9 mouse cellular contexts compared by ENCODE assay signal in genomic region chr4:35155132-35155922, GRCm38 (mm10). TPM values are rescaled to one million over a fixed set of nuclear protein-coding genes. Genes with fewer than 3 reads are reported as not detected.
DNase-seq lines count a peak whose midpoint lies in the region; ATAC-seq and TF ChIP-seq lines count a peak whose summit lies in the region.
"Had no signal": no experiment of that assay in that cellular context is flagged by ENCODE, and none has a peak within 500 bp of the region (broad histone marks: within the 10 kb centered on the region; RNA-seq: fewer than 3 reads in every experiment).

No protein-coding gene starts in this region.

- no peak overlapping the region for H3K9ac ChIP-seq in hindbrain, embryonic 14.5 days
- peak overlapping the region; percentile 93 for H3K9ac ChIP-seq in liver, adult 2 months (ENCODE audit: low read depth, low read length)
- H3K9ac ChIP-seq in midbrain, embryonic 16.5 days (ENCODE audit: low read depth, low read length) = no peak overlapping the region

- peak overlapping the region; percentile 99 for H3K4me2 ChIP-seq in hindbrain, embryonic 14.5 days (replicated peaks)
- peak overlapping the region; percentile 100 for H3K4me2 ChIP-seq in midbrain, embryonic 16.5 days (ENCODE audit: low read length)

- peak; percentile 40 for TF ChIP-seq CTCF in left cerebral cortex, adult 2 months (IDR thresholded peaks at IDR 0.05)
- peak; percentile 60 for TF ChIP-seq CTCF in liver, adult 2 months (IDR thresholded peaks at IDR 0.05; ENCODE audit: low read depth, low read length)

- H3K79me2 ChIP-seq in liver, adult 2 months (ENCODE audit: control insufficient read depth, insufficient read depth, low read length) = peaks cover 13% of the 10 kb centered on the region; the same call in 1 of the 2 replicates

- DNase-seq in left cerebral cortex, adult 2 months (ENCODE audit: extremely low spot score in 1 of 2, low spot score in 2 of 2) = no peak
- DNase-seq in left cerebral cortex, adult 18-20 months (ENCODE audit: low spot score in 2 of 2) = no peak
- DNase-seq in embryonic facial prominence, embryonic 10.5 days (ENCODE audit: low spot score) = peak; percentile 64
- DNase-seq in hindbrain, embryonic 14.5 days (ENCODE audit: low spot score) = no peak
- peak; percentile 99 for DNase-seq in liver, adult 2 months (ENCODE audit: extremely low read depth, low read depth, low spot score)
- peak; percentile 51 for DNase-seq in thymus, postnatal 0 days (ENCODE audit: low spot score)
- no peak for DNase-seq in left cerebral cortex, postnatal 36 days (ENCODE audit: low spot score in 2 of 2)

- WGBS in embryonic facial prominence, embryonic 10.5 days = 23% methylated on average over 20 of the region's 20 CpGs
- WGBS in hindbrain, embryonic 14.5 days = 21% methylated on average over 20 of the region's 20 CpGs
- 12% methylated on average over 20 of the region's 20 CpGs for WGBS in liver, adult 2 months
- 25% methylated on average over 20 of the region's 20 CpGs for WGBS in midbrain, embryonic 16.5 days

- H3K36me3 ChIP-seq in embryonic facial prominence, embryonic 10.5 days (replicated peaks) = no peaks in the 10 kb centered on the region
- H3K36me3 ChIP-seq in hindbrain, embryonic 14.5 days (replicated peaks; ENCODE audit: control insufficient read depth, insufficient read depth) = no peaks in the 10 kb centered on the region
- H3K36me3 ChIP-seq in liver, adult 2 months (ENCODE audit: control insufficient read depth, insufficient read depth, low read length) = no peaks in the 10 kb centered on the region
- no peaks in the 10 kb centered on the region for H3K36me3 ChIP-seq in midbrain, embryonic 16.5 days (ENCODE audit: control insufficient read depth, insufficient read depth, low read length)

- no peak for TF ChIP-seq POLR2A in liver, adult 2 months (IDR thresholded peaks at IDR 0.05; ENCODE audit: extremely low read depth, insufficient read depth, low read length)

- intact Hi-C loops in left cerebral cortex, adult 2 months (cut with DNase I) = no loop called here
- intact Hi-C loops in left cerebral cortex, postnatal 36 days (cut with DNase I) = loop anchor here (5.0 kb wide), 1 partner anchor 37 kb away; no protein-coding TSS in a partner anchor

- peaks cover 6% of the 10 kb centered on the region; the same call in 1 of the 2 replicates for H3K27me3 ChIP-seq in embryonic facial prominence, embryonic 10.5 days (replicated peaks; ENCODE audit: low read depth, poor library complexity, severe bottlenecking)
- peaks cover 14% of the 10 kb centered on the region; the same call in 1 of the 2 replicates for H3K27me3 ChIP-seq in hindbrain, embryonic 14.5 days (ENCODE audit: control insufficient read depth, insufficient read depth, low read length)
- no peaks in the 10 kb centered on the region for H3K27me3 ChIP-seq in liver, adult 2 months (ENCODE audit: control insufficient read depth, insufficient read depth, low read length)
- H3K27me3 ChIP-seq in midbrain, embryonic 16.5 days (ENCODE audit: control insufficient read depth, insufficient read depth, low read depth, low read length) = no peaks in the 10 kb centered on the region; the same call in none of the 2 replicates

- peaks cover 19% of the 10 kb centered on the region for H3K4me1 ChIP-seq in embryonic facial prominence, embryonic 10.5 days
- H3K4me1 ChIP-seq in hindbrain, embryonic 14.5 days (replicated peaks; ENCODE audit: control insufficient read depth, insufficient read depth, low read length) = peaks cover 6% of the 10 kb centered on the region; the same call in 1 of the 2 replicates
- peaks cover 7% of the 10 kb centered on the region; the same call in 1 of the 2 replicates for H3K4me1 ChIP-seq in liver, adult 2 months (ENCODE audit: control insufficient read depth, insufficient read depth, low read length)
- H3K4me1 ChIP-seq in midbrain, embryonic 16.5 days (ENCODE audit: control insufficient read depth, insufficient read depth, low read length) = peaks cover 9% of the 10 kb centered on the region; the same call in 1 of the 2 replicates

- no peak for ATAC-seq in hindbrain, embryonic 14.5 days (ENCODE audit: low FRiP score)
- ATAC-seq in midbrain, embryonic 16.5 days = no peak

- H3K9me3 ChIP-seq in embryonic facial prominence, embryonic 10.5 days = no peaks in the 10 kb centered on the region
- no peaks in the 10 kb centered on the region for H3K9me3 ChIP-seq in hindbrain, embryonic 14.5 days (ENCODE audit: control insufficient read depth, low read length)
- no peaks in the 10 kb centered on the region for H3K9me3 ChIP-seq in midbrain, embryonic 16.5 days (replicated peaks; ENCODE audit: control insufficient read depth, low read length, poor library complexity, severe bottlenecking)

- H3K4me3 ChIP-seq in left cerebral cortex, adult 2 months = peak overlapping the region; percentile 68
- peak overlapping the region; percentile 73 for H3K4me3 ChIP-seq in embryonic facial prominence, embryonic 10.5 days
- peak overlapping the region; percentile 54 for H3K4me3 ChIP-seq in hindbrain, embryonic 14.5 days (replicated peaks; ENCODE audit: low read length)
- peak overlapping the region; percentile 95 for H3K4me3 ChIP-seq in liver, adult 2 months (ENCODE audit: insufficient read depth, low read depth, low read length)
- H3K4me3 ChIP-seq in midbrain, embryonic 16.5 days (ENCODE audit: low read depth, low read length) = peak overlapping the region; percentile 65

- H3K27ac ChIP-seq in left cerebral cortex, adult 2 months = peak overlapping the region; percentile 40; the same call in 1 of the 2 replicates
- peak overlapping the region; percentile 90 for H3K27ac ChIP-seq in embryonic facial prominence, embryonic 10.5 days (replicated peaks)
- H3K27ac ChIP-seq in hindbrain, embryonic 14.5 days = no peak overlapping the region
- H3K27ac ChIP-seq in liver, adult 2 months (replicated peaks; ENCODE audit: insufficient read depth, low read depth, low read length) = peak overlapping the region; percentile 99
- no peak overlapping the region; the same call in 1 of the 2 replicates for H3K27ac ChIP-seq in midbrain, embryonic 16.5 days (ENCODE audit: low read length)

RNA-seq across cellular contexts. Expression of gene Mob3b, which starts 2.0 kb away (rescaled TPM):
- 1 to 10 TPM; 2.8 to 4.0 TPM for total RNA-seq in left cerebral cortex, adult 2 months (2021)
- 1 to 10 TPM; 5.2 to 5.9 TPM for total RNA-seq in left cerebral cortex, adult 18-20 months (2021)
- 14.0 and 15.4 TPM in 2 replicates for polyA plus RNA-seq in embryonic facial prominence, embryonic 10.5 days (2016; fragmentation: Nextera tagmentation; extraction: Ambion mirVana)
- 3.4 and 4.0 TPM in 2 replicates for polyA plus RNA-seq in hindbrain, embryonic 14.5 days (2014; fragmentation: Nextera tagmentation; extraction: Ambion mirVana)
- 18.3 and 23.6 TPM in 2 replicates for total RNA-seq in liver, adult 2 months (2014; rRNA removed)
- polyA plus RNA-seq in liver, adult 2 months (2012; rRNA removed) = 13.4 and 16.5 TPM in 2 replicates
- 2.8 and 3.9 TPM in 2 replicates for polyA plus RNA-seq in midbrain, embryonic 16.5 days (2015; fragmentation: Nextera tagmentation; extraction: Ambion mirVana)
- 4.7 and 6.2 TPM in 2 replicates for polyA plus RNA-seq in thymus, postnatal 0 days (2015; fragmentation: Nextera tagmentation; extraction: Ambion mirVana)
- total RNA-seq in left cerebral cortex, postnatal 36 days (2021) = 1 to 10 TPM; 4.9 to 5.4 TPM

RNA-seq across cellular contexts. Expression of gene Ifnk, which starts 3.5 kb away (rescaled TPM):
- total RNA-seq in left cerebral cortex, adult 2 months (2021) = not detected
- not detected for total RNA-seq in left cerebral cortex, adult 18-20 months (2021)
- 0.45 TPM in 2 replicates for polyA plus RNA-seq in embryonic facial prominence, embryonic 10.5 days (2016; fragmentation: Nextera tagmentation; extraction: Ambion mirVana)
- 0.25 TPM in 1 of 2 replicates, not detected in the other for polyA plus RNA-seq in hindbrain, embryonic 14.5 days (2014; fragmentation: Nextera tagmentation; extraction: Ambion mirVana)
- not detected in 2 replicates for total RNA-seq in liver, adult 2 months (2014; rRNA removed)
- polyA plus RNA-seq in liver, adult 2 months (2012; rRNA removed) = not detected in 2 replicates
- polyA plus RNA-seq in midbrain, embryonic 16.5 days (2015; fragmentation: Nextera tagmentation; extraction: Ambion mirVana) = 0.27 TPM in 1 of 2 replicates, not detected in the other
- polyA plus RNA-seq in thymus, postnatal 0 days (2015; fragmentation: Nextera tagmentation; extraction: Ambion mirVana) = 0.17 TPM in 1 of 2 replicates, not detected in the other
- not detected for total RNA-seq in left cerebral cortex, postnatal 36 days (2021)
- total RNA-seq: adrenal gland, postnatal 4 days had no signal

Comparison
In these comparisons a context has a peak if more than half of its experiments do, and no peak if none do; other contexts are left out.
1. DNase-seq: peak in embryonic facial prominence, embryonic 10.5 days (single experiment), liver, adult 2 months (single experiment) and thymus, postnatal 0 days (single experiment); none in left cerebral cortex, adult 2 months (0 of 2), left cerebral cortex, adult 18-20 months (0 of 2), hindbrain, embryonic 14.5 days (single experiment) and left cerebral cortex, postnatal 36 days (0 of 2).
2. H3K27ac ChIP-seq: peak in left cerebral cortex, adult 2 months (single experiment), embryonic facial prominence, embryonic 10.5 days (single experiment) and liver, adult 2 months (single experiment); none in hindbrain, embryonic 14.5 days (single experiment) and midbrain, embryonic 16.5 days (single experiment).
3. Peak in every context shown above with its lines, with median percentiles within 50 percentile points of each other: H3K4me3 ChIP-seq.